Mouse (Mus musculus) intestine, embryonic 15.5 days (tissue): Measurements from ENCODE around the gene Lrrc8d. TPM values are rescaled to one million over a fixed set of nuclear protein-coding genes. Genes with fewer than 3 reads are reported as not detected.
A peak's percentile ranks its signal among the peaks of the same experiment; 100 is the strongest.
"Not testable (repeated sequence)": the region's sequence is repeated elsewhere in the genome, so short reads cannot be mapped to it uniquely, and the experiment has no call there.

ENCODE experiments used
- ATAC-seq: fragments of 200-750 bp; cut with Nextera tagmentation; 2 replicates; pipeline ENCODE4 v1.8.0; 2017; ENCODE audit warnings: moderate TSS enrichment, moderate library complexity
- H3K27ac ChIP-seq: fragments of 300-500 bp; sonication (generic); 2 replicates; pipeline ENCODE4 v1.5.1; 2015; ENCODE audit warnings: mild to moderate bottlenecking, inconsistent platforms
- H3K27me3 ChIP-seq: fragments of 300-500 bp; sonication (generic); replicated peaks from 2 replicates; pipeline ENCODE4 v1.6.1; 2015; ENCODE audit warnings: inconsistent platforms
- H3K36me3 ChIP-seq: fragments of 300-500 bp; sonication (generic); 2 replicates; pipeline ENCODE4 v1.6.1; 2015; ENCODE audit warnings: inconsistent platforms
- H3K4me1 ChIP-seq: fragments of 300-500 bp; sonication (generic); replicated peaks from 2 replicates; pipeline ENCODE4 v1.6.1; 2015; ENCODE audit warnings: inconsistent platforms
- H3K4me2 ChIP-seq: fragments of 300-500 bp; sonication (generic); replicated peaks from 2 replicates; pipeline ENCODE4 v1.6.1; 2015; ENCODE audit warnings: mild to moderate bottlenecking, inconsistent platforms
- H3K4me3 ChIP-seq: fragments of 300-500 bp; sonication (generic); replicated peaks from 2 replicates; pipeline ENCODE4 v1.5.1; 2015; ENCODE audit warnings: inconsistent platforms
- H3K9ac ChIP-seq: fragments of 300-500 bp; sonication (generic); 2 replicates; pipeline ENCODE4 v1.6.1; 2015; ENCODE audit warnings: inconsistent platforms
- H3K9me3 ChIP-seq: fragments of 300-500 bp; sonication (generic); 2 replicates; pipeline ENCODE4 v1.6.1; 2016; ENCODE audit warnings: inconsistent platforms
- WGBS: fragments of 180-500 bp; shearing (Covaris S2); methylation state at CpG from one replicate; pipeline ENCODE4 v1.1.7; 2015; 5-methylcytosine and 5-hydroxymethylcytosine counted together
- polyA plus RNA-seq: library from polyadenylated mRNA; unstranded; fragments of >200 nt; fragmentation: Nextera tagmentation; extraction: Ambion mirVana; gene quantifications from 2 replicates; pipeline ENCODE4 v1.2.1, GENCODE M21; 2015

Gene Lrrc8d
- polyA plus RNA-seq, 1 experiment from 2014 or later: 16.2 TPM

- H3K9me3 ChIP-seq: no peaks in the 10 kb centered on the region
- H3K27me3 ChIP-seq: no peaks in the 10 kb centered on the region
- WGBS: 54% methylated on average over 11 of the region's 11 CpGs
- H3K36me3 ChIP-seq: no peaks in the 10 kb centered on the region
- 0 out of 2 replicates have a peak overlapping the region, but pooled peaks have one; percentile 13 for H3K27ac ChIP-seq
- no peak overlapping the region for H3K9ac ChIP-seq
- H3K4me2 ChIP-seq: no peak overlapping the region
- no peak overlapping the region for H3K4me3 ChIP-seq
- ATAC-seq: no peak
- H3K4me1 ChIP-seq: 0 out of 2 replicates have a peak, but pooled peaks cover 9% of the 10 kb centered on the region
Observed at GRCm38 (mm10) chr5:105859716-105860460, 160.1 kb downstream of the Lrrc8d start.

GRCm38 (mm10) chr5:105860461-105860835 is 160.7 kb downstream of the Lrrc8d start:
- Histone ChIP-seq H3K27ac (no peak overlapping the region), H3K9ac (no peak overlapping the region), H3K4me2 (no peak overlapping the region), H3K36me3 (no peaks in the 10 kb centered on the region), H3K9me3 (no peaks in the 10 kb centered on the region), H3K4me1 (0 out of 2 replicates have a peak, but pooled peaks cover 9% of the 10 kb centered on the region), H3K27me3 (no peaks in the 10 kb centered on the region), H3K4me3 (no peak overlapping the region)
- no peak for ATAC-seq
- WGBS: 88% methylated on average over 10 of the region's 10 CpGs

- Histone ChIP-seq H3K4me3 (no peak overlapping the region), H3K27ac (no peak overlapping the region), H3K9me3 (no peaks in the 10 kb centered on the region), H3K4me2 (no peak overlapping the region), H3K4me1 (0 out of 2 replicates have a peak, but pooled peaks cover 9% of the 10 kb centered on the region), H3K9ac (no peak overlapping the region), H3K36me3 (no peaks in the 10 kb centered on the region), H3K27me3 (no peaks in the 10 kb centered on the region)
- WGBS: 91% methylated on average over 5 of the region's 5 CpGs
- ATAC-seq: no peak
Observed at GRCm38 (mm10) chr5:105861616-105862015, 161.8 kb downstream of the Lrrc8d start.

- H3K27ac ChIP-seq, H3K4me2 ChIP-seq, H3K4me3 ChIP-seq, ATAC-seq, H3K36me3 ChIP-seq, H3K27me3 ChIP-seq, H3K4me1 ChIP-seq, H3K9me3 ChIP-seq, H3K9ac ChIP-seq: not testable (repeated sequence)
- 59% methylated on average over 5 of the region's 5 CpGs for WGBS
Observed at GRCm38 (mm10) chr5:105865110-105865628, 165.4 kb downstream of the Lrrc8d start.

- WGBS: 50% methylated on average over 4 of the region's 4 CpGs
- Histone ChIP-seq H3K27ac (no peak overlapping the region), H3K27me3 (no peaks in the 10 kb centered on the region), H3K4me2 (no peak overlapping the region), H3K36me3 (no peaks in the 10 kb centered on the region), H3K9ac (no peak overlapping the region), H3K9me3 (no peaks in the 10 kb centered on the region), H3K4me1 (no peaks in the 10 kb centered on the region; the same call in 1 of the 2 replicates), H3K4me3 (no peak overlapping the region)
- no peak for ATAC-seq
Observed at GRCm38 (mm10) chr5:105867427-105867826, 167.7 kb downstream of the Lrrc8d start.

GRCm38 (mm10) chr5:105867841-105868447 is 168.2 kb downstream of the Lrrc8d start:
- no peaks in the 10 kb centered on the region for H3K36me3 ChIP-seq
- H3K9ac ChIP-seq: no peak overlapping the region
- H3K4me3 ChIP-seq: no peak overlapping the region
- whole genome bisulfite sequencing: 62% methylated on average over 16 of the region's 16 CpGs
- H3K27me3 ChIP-seq: no peaks in the 10 kb centered on the region
- H3K4me2 ChIP-seq: no peak overlapping the region
- H3K9me3 ChIP-seq: no peaks in the 10 kb centered on the region
- H3K27ac ChIP-seq: no peak overlapping the region
- peak; percentile 44; the same call in 1 of the 2 replicates for ATAC-seq
- no peaks in the 10 kb centered on the region; the same call in 1 of the 2 replicates for H3K4me1 ChIP-seq

GRCm38 (mm10) chr5:105868593-105868992 is 168.8 kb downstream of the Lrrc8d start:
- Histone ChIP-seq H3K4me1 (no peaks in the 10 kb centered on the region; the same call in 1 of the 2 replicates), H3K27ac (no peak overlapping the region), H3K36me3 (no peaks in the 10 kb centered on the region), H3K4me3 (no peak overlapping the region), H3K9ac (no peak overlapping the region), H3K27me3 (no peaks in the 10 kb centered on the region), H3K4me2 (no peak overlapping the region), H3K9me3 (no peaks in the 10 kb centered on the region)
- WGBS: 27% methylated on average over 3 of the region's 3 CpGs
- ATAC-seq: 0 out of 2 replicates have a peak, but pooled peaks have one; percentile 29

- Histone ChIP-seq H3K27ac (no peak overlapping the region), H3K27me3 (no peaks in the 10 kb centered on the region), H3K9me3 (no peaks in the 10 kb centered on the region), H3K9ac (no peak overlapping the region), H3K4me2 (no peak overlapping the region), H3K4me3 (no peak overlapping the region), H3K36me3 (no peaks in the 10 kb centered on the region), H3K4me1 (no peaks in the 10 kb centered on the region; the same call in 1 of the 2 replicates)
- 92% methylated on average over 7 of the region's 7 CpGs for WGBS
- no peak for ATAC-seq
Observed at GRCm38 (mm10) chr5:105869739-105870138, 170.0 kb downstream of the Lrrc8d start.

GRCm38 (mm10) chr5:105871140-105871539 is 171.4 kb downstream of the Lrrc8d start:
- no peak overlapping the region for H3K9ac ChIP-seq
- no peak for ATAC-seq
- no peaks in the 10 kb centered on the region for H3K36me3 ChIP-seq
- no peak overlapping the region for H3K4me3 ChIP-seq
- no peak overlapping the region for H3K4me2 ChIP-seq
- WGBS: 76% methylated on average over 3 of the region's 3 CpGs
- H3K27me3 ChIP-seq: no peaks in the 10 kb centered on the region
- peaks cover 6% of the 10 kb centered on the region; the same call in 1 of the 2 replicates for H3K4me1 ChIP-seq
- no peak overlapping the region for H3K27ac ChIP-seq
- H3K9me3 ChIP-seq: no peaks in the 10 kb centered on the region

- Histone ChIP-seq H3K4me2 (no peak overlapping the region), H3K9me3 (no peaks in the 10 kb centered on the region), H3K9ac (no peak overlapping the region), H3K4me1 (peaks cover 6% of the 10 kb centered on the region; the same call in 1 of the 2 replicates), H3K27me3 (no peaks in the 10 kb centered on the region), H3K36me3 (no peaks in the 10 kb centered on the region), H3K27ac (no peak overlapping the region), H3K4me3 (no peak overlapping the region)
- 74% methylated on average over 8 of the region's 8 CpGs for WGBS
- no peak for ATAC-seq
Observed at GRCm38 (mm10) chr5:105872176-105872575, 172.4 kb downstream of the Lrrc8d start.

- H3K27me3 ChIP-seq: no peaks in the 10 kb centered on the region
- peaks cover 6% of the 10 kb centered on the region; the same call in 1 of the 2 replicates for H3K4me1 ChIP-seq
- no peak overlapping the region for H3K4me3 ChIP-seq
- no peaks in the 10 kb centered on the region for H3K9me3 ChIP-seq
- no peaks in the 10 kb centered on the region for H3K36me3 ChIP-seq
- WGBS: 58% methylated on average over 7 of the region's 7 CpGs
- H3K27ac ChIP-seq: no peak overlapping the region
- no peak overlapping the region for H3K4me2 ChIP-seq
- ATAC-seq: no peak
- H3K9ac ChIP-seq: no peak overlapping the region
Observed at GRCm38 (mm10) chr5:105872916-105873315, 173.1 kb downstream of the Lrrc8d start.

GRCm38 (mm10) chr5:105873774-105874173 is 174.0 kb downstream of the Lrrc8d start:
- H3K36me3 ChIP-seq: no peaks in the 10 kb centered on the region
- no peak overlapping the region for H3K27ac ChIP-seq
- ATAC-seq: no peak
- H3K4me1 ChIP-seq: 0 out of 2 replicates have a peak, but pooled peaks cover 9% of the 10 kb centered on the region
- no peak overlapping the region for H3K4me2 ChIP-seq
- WGBS: 69% methylated on average over 3 of the region's 3 CpGs
- no peaks in the 10 kb centered on the region for H3K27me3 ChIP-seq
- H3K4me3 ChIP-seq: no peak overlapping the region
- H3K9ac ChIP-seq: no peak overlapping the region
- no peaks in the 10 kb centered on the region for H3K9me3 ChIP-seq
